Mouse (Mus musculus) heart, adult 2 months (tissue): ENCODE results near the gene Ntf5. TPM values are rescaled to one million over a fixed set of nuclear protein-coding genes. Genes with fewer than 3 reads are reported as not detected.

Experiments
- DNase-seq, 2 experiments: peaks; one replicate each; pipeline ENCODE4 v3.0.0; 2021
- H3K27ac ChIP-seq: fragments of 200-600 bp; 2 replicates; pipeline ENCODE4 v1.8.1; 2022
- H3K27me3 ChIP-seq: fragments of 200-500 bp; 2 replicates; pipeline ENCODE4 v1.6.1; 2012; ENCODE audit warnings: mild to moderate bottlenecking, low read length, inconsistent platforms, mixed read lengths; ENCODE audit not compliant: control insufficient read depth, insufficient read depth
- H3K36me3 ChIP-seq: fragments of 200-500 bp; 2 replicates; pipeline ENCODE4 v1.6.1; 2012; ENCODE audit warnings: low read length, inconsistent platforms; ENCODE audit not compliant: control insufficient read depth, insufficient read depth
- H3K4me1 ChIP-seq: fragments of 200-500 bp; 2 replicates; pipeline ENCODE4 v1.6.1; 2011; ENCODE audit warnings: low read length; ENCODE audit not compliant: control insufficient read depth, insufficient read depth
- H3K4me3 ChIP-seq: fragments of 200-600 bp; 2 replicates; pipeline ENCODE4 v1.8.1; 2022
- H3K79me2 ChIP-seq: fragments of 200-500 bp; replicated peaks from 2 replicates; pipeline ENCODE4 v1.6.1; 2012; ENCODE audit warnings: mild to moderate bottlenecking, inconsistent platforms, low read length, moderate library complexity, mixed read lengths; ENCODE audit not compliant: control insufficient read depth, insufficient read depth
- H3K9ac ChIP-seq: fragments of 200-500 bp; 2 replicates; pipeline ENCODE4 v1.6.1; 2012; ENCODE audit warnings: low read depth, mild to moderate bottlenecking, control low read depth, inconsistent platforms, low read length, mixed read lengths
- CTCF ChIP-seq: fragments of 200-600 bp; IDR thresholded peaks from 2 replicates; pipeline ENCODE4 v1.8.1; 2022; ENCODE audit warnings: antibody characterized with exemption, mild to moderate bottlenecking, moderate library complexity
- EP300 ChIP-seq: fragments of 200-500 bp; IDR thresholded peaks from 2 replicates; pipeline ENCODE4 v1.6.1; 2011; ENCODE audit warnings: low read depth, low read length, control low read depth; ENCODE audit not compliant: insufficient read depth
- POLR2A ChIP-seq: fragments of 200-500 bp; IDR thresholded peaks from 2 replicates; pipeline ENCODE4 v1.6.1; 2011; ENCODE audit warnings: mild to moderate bottlenecking, low read depth, low read length, control low read depth; ENCODE audit not compliant: insufficient read depth
- WGBS: fragments of 180-500 bp; shearing (Covaris S2); methylation state at CpG from one replicate; pipeline ENCODE4 v1.1.7; 2018; 5-methylcytosine and 5-hydroxymethylcytosine counted together
- intact Hi-C: fragments of 180-260 bp; cut with DNase I; formaldehyde crosslinking; loops from one replicate; pipeline ENCODE4 v1.15.1; 2025
- polyA plus RNA-seq: library from polyadenylated mRNA; depleted of rRNA; stranded (reverse); fragments of >200 nt; gene quantifications from 2 replicates; pipeline ENCODE4 v1.2.3, GENCODE M21; 2012
- total RNA-seq, 2 experiments: library from RNA; stranded (reverse); gene quantifications; 2 replicates each; pipeline ENCODE4 v1.2.3; 2021

Ntf5 gene
- total and polyA plus RNA-seq, 3 experiments, result 0.11 to 0.50 (median 0.43) TPM

- no peak overlapping the region for H3K4me3 ChIP-seq
- no peaks in the 10 kb centered on the region for H3K36me3 ChIP-seq
- H3K4me1 ChIP-seq, result peaks cover 1% of the 10 kb centered on the region; the same call in 1 of the 2 replicates
- H3K9ac ChIP-seq, result no peak overlapping the region
- H3K27ac ChIP-seq, result no peak overlapping the region
- DNase-seq, result no peak
- TF ChIP-seq CTCF, result no peak
- TF ChIP-seq EP300, result no peak
- no peak for TF ChIP-seq POLR2A
- no peaks in the 10 kb centered on the region for H3K79me2 ChIP-seq
- H3K27me3 ChIP-seq, result no peaks in the 10 kb centered on the region; the same call in 1 of the 2 replicates
- intact Hi-C loops, result loop anchor here (2.0 to 10.0 kb wide), 2 partner anchors 33 to 63 kb away; partner anchors contain the start of gene Hrc
- WGBS, result 92% methylated on average over 15 of the region's 15 CpGs
Observed at GRCm38 (mm10) chr7:45368178-45368577, 45.3 kb upstream of the Ntf5 start.

DNA sequence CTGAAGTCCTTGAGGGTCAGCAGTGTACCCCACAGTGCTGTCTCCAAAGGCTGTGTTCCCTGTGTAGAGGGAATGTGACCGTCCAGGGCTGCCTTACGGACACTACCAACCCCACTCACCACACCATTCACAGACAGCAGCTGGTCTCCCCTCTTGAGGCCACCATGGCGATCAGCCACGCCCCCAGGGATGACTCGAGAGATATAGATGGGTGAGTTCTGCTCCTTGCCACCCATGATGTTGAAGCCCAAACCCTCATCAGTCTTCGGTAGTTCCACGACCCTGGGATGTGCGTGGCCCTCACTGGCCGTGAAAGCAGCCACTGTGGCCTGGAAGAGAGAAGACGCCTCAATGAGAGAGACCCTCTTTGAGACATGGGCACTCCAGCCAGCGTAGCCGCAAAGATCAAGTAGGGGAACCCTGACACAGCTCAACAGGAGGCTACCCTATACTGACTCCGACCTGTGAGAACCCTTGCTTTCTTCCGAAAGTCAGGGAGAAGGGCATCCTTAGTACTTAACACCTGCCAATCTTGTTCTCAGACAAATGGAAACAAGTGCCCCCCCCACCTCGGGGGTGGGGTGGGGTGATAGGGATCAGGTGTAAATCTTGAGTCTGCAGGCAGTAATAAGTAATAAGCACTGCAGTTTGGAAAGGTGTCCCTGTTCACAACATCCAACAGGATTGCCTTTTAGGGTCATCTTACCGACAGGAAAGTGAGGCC lies 44.3 kb upstream of the Ntf5 start:
- H3K4me1 ChIP-seq, result peaks cover 1% of the 10 kb centered on the region; the same call in 1 of the 2 replicates
- H3K9ac ChIP-seq, result no peak overlapping the region
- no peaks in the 10 kb centered on the region for H3K36me3 ChIP-seq
- no peaks in the 10 kb centered on the region; the same call in 1 of the 2 replicates for H3K27me3 ChIP-seq
- intact Hi-C loops, result loop anchor here (2.0 to 10.0 kb wide), 2 partner anchors 34 to 64 kb away; partner anchors contain the start of gene Hrc
- no peak for TF ChIP-seq EP300
- no peak for TF ChIP-seq CTCF
- TF ChIP-seq POLR2A, result no peak
- H3K27ac ChIP-seq, result no peak overlapping the region
- H3K4me3 ChIP-seq, result no peak overlapping the region
- 81% methylated on average over 16 of the region's 16 CpGs for WGBS
- no peak for DNase-seq
- no peaks in the 10 kb centered on the region for H3K79me2 ChIP-seq

- Histone ChIP-seq H3K79me2 (no peaks in the 10 kb centered on the region), H3K27ac (no peak overlapping the region), H3K4me3 (peak overlapping the region; percentile 56), H3K9ac (peak overlapping the region; percentile 44), H3K4me1 (peaks cover 1% of the 10 kb centered on the region; the same call in 1 of the 2 replicates), H3K36me3 (no peaks in the 10 kb centered on the region), H3K27me3 (no peaks in the 10 kb centered on the region; the same call in 1 of the 2 replicates)
- DNase-seq, result no peak
- 8% methylated on average over 49 of the region's 52 CpGs for WGBS
- no peak for TF ChIP-seq EP300
- TF ChIP-seq POLR2A, result no peak
- no peak for TF ChIP-seq CTCF
- intact Hi-C loops, result loop anchor here (2.0 to 10.0 kb wide), 3 partner anchors 23 to 65 kb away; partner anchors contain the start of gene Hrc
Observed at GRCm38 (mm10) chr7:45369836-45370474, 43.5 kb upstream of the Ntf5 start.

- Histone ChIP-seq H3K27me3 (no peaks in the 10 kb centered on the region; the same call in 1 of the 2 replicates), H3K36me3 (no peaks in the 10 kb centered on the region), H3K4me3 (peak within 1 kb of the TSS; percentile 56), H3K27ac (no peak within 1 kb of the TSS), H3K9ac (peak within 1 kb of the TSS; percentile 44), H3K79me2 (no peaks in the 10 kb centered on the region), H3K4me1 (peaks cover 1% of the 10 kb centered on the region; the same call in 1 of the 2 replicates)
- TF ChIP-seq CTCF (peak; percentile 50), POLR2A (no peak)
- intact Hi-C loops, result loop anchor here (2.0 kb wide), 1 partner anchor 22 kb away; no protein-coding TSS in a partner anchor
- 11% methylated on average over 28 of the region's 28 CpGs for WGBS
- DNase-seq, result peak; percentile 82 to 87
Observed at GRCm38 (mm10) chr7:45370475-45371311, 42.8 kb upstream of the Ntf5 start, which contains the start of gene Lin7b. Gene Lin7b, minus strand, starts transcription at chr7:45370583.

GRCm38 (mm10) chr7:45372371-45372770 lies 41.1 kb upstream of the Ntf5 start:
- H3K36me3 ChIP-seq, result no peaks in the 10 kb centered on the region
- WGBS, result 75% methylated on average over 5 of the region's 5 CpGs
- H3K9ac ChIP-seq, result no peak overlapping the region

More at GRCm38 (mm10) chr7:45372371-45372770, 41.1 kb upstream of the Ntf5 start:
- H3K4me1 ChIP-seq, result peaks cover 1% of the 10 kb centered on the region; the same call in 1 of the 2 replicates
- H3K79me2 ChIP-seq, result no peaks in the 10 kb centered on the region
- TF ChIP-seq EP300, result no peak
- intact Hi-C loops, result no loop called here
- H3K27me3 ChIP-seq, result no peaks in the 10 kb centered on the region; the same call in 1 of the 2 replicates
- no peak overlapping the region for H3K27ac ChIP-seq
- H3K4me3 ChIP-seq, result no peak overlapping the region
- no peak for DNase-seq
